Mouse (Mus musculus) fibroblast of lung, adult 2 months (primary cell): Measurements from ENCODE around the gene Pex26.

ENCODE experiments used
- DNase-seq: peaks from one replicate; pipeline ENCODE4 v3.0.0-alpha.2; 2011; ENCODE audit warnings: low read depth

Pex26 gene

DNA sequence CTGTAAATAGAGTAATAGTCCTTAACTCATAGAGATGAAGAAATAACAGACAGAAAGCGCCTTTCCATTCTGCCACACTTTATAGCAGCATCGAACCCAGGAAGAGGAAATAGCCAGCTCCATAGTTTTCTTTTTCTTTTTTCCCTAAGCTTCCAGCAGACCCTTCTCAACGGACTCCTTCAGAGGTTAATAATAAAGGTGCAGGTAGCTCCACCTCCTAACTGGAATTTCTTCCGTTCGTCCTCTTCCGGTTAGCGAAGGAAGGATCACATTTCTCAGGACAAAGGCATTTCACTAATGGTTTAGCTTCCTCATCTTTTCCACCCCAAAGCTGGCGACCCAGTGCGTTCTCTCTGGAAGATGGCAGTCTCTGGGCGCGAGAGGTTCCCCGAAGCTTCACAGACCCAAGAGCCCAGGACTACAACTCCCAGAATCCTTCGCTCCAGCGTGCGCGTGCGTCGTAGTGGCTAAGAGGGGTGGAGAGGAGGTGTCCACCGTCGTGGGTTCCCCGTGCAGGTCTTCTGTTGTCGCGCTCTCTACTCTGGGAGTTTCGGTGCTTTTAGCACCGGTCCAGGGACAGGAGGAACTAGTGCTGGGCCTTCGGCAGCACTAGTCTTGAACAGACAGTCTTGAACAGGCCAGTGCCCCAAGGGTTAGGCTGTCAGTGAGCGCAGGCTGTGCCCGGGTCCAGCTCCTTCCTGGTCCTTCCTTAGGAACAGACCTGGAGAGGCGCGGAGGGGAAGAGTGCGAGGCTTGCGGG is at the start of gene Pex26:
Gene Pex26 (plus strand): TSS at position 254 of the 760 bp plus-strand sequence.
- peak; percentile 79 for DNase-seq

DNA sequence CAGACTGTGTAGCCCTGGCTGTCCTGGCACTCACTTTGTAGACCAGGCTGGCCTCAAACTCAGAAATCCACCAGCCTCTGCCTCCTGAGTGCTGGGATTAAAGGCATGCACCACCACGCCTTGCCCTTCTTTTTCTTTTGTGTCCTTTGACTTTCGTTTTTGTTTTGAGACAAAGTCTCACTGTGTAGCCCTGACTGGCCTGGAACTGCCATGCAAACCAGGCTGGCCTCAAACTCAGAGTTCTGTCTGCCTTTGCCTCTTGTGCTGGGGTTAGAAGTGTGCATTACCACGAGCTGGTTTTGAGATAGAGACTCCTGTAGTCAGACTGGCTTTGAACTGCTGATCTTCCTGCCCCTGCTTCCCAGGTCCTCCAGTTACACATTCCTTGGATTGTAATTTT is 49.2 kb upstream of the Pex26 start:
- no peak for DNase-seq

DNA sequence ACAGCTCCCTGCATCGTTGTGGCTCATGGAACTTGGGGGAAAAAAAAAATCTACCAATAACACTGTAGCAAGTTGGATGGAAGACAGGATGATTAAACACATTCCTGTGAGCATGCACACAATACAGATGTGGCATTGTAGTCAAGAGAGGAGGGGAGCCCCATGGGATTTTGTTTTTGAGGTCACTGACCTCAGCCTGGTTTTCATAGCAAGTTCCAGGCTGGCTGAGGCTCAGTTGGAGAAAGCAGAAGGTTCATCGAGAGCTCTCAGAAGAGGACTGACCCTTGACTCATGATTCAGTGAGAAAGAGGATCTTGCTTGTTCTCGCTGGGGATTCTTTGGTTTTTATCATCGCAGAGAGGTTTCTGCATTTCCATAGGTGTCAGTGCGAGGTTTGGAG is 48.6 kb upstream of the Pex26 start:
- DNase-seq, result no peak

DNA sequence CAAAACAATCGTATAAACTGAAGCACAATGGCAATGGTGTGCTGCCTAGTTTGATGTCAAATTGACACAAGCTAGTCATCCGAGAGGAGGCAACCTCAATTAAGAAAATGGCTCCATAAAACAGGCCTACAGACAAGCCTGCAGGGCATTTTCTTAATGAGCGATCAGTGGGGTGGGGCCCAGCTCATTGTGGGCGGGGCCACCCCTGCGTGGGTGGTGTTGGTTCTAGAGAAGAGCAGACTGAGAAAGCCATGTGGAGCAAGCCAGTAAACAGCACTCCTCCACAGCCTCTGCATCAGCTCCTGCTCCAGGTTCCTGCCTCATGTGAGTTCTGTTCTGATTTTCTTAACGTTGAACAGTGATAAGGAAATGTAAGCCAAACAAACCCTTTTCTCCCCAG is 46.2 kb upstream of the Pex26 start:
- no peak for DNase-seq

DNA sequence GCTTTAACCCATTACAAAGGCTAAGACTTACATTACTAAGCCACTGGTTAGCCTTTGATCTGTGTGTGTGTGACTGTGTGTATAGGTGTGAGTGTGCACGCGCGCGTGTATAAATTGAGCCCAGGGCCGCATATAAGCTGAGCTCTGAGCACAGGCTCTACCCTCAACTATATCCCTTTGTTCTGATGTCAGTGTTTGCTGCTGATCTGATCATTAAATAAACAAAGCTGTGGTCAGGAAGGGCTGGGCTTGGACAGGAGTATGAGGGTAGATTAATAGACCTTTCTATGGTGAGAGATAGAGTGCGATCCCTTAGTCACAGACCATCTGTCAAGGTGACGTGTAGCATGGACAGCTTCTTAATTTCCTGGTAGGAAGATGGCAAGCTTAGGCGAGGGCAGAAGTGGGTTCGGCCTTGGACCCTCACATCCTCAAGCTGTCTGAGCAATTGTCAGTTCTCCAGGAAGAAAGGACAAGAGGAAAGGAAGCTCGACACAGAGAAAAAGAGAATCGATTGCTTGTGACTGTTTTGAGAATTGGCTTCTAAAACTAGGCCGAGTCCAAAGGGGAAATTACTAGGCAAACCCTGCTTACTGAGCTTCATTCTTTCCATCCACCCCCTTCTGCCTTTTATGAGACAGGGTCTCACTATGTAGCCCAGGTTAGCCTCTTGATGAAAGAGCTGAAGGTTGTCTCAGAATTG is 45.0 kb upstream of the Pex26 start:
- no peak for DNase-seq

DNA sequence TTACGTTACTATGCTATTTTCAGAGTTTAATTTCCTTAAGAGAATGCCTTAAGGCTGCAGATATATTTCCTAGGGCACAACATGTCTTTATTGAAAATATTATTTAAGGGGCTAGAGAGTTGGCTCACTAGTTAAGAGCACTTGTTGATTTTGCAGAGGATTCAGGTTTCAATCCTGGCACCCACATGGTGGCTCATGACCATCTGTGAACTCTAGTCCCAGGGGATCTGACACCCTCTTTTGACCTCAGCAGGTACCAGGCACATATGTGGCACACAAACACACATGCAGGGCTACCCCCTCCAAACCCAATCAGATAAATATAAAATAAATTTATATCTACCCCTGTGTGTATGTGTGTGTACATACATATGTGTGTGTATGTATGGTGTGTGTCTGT is 44.2 kb upstream of the Pex26 start:
- no peak for DNase-seq

DNA sequence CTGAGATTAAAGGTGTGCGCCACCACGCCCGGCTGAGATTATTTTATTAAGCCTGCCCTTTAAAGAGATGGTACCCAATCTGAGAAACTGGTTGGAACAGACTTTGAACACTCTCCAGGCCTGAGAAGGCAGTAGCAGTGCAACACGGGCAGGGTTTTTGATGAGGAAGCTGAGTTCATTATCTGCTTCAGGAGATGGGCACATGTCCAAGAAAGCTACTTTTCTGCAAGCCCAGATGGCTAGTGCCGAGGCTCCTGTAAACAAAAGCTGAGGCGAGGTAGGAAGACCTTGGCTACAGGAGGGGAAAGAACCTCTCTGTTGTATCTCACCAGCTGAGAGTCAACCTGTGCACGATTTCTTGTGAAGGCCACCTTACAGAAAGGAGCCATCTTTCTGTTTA is 41.2 kb upstream of the Pex26 start:
- no peak for DNase-seq

DNA sequence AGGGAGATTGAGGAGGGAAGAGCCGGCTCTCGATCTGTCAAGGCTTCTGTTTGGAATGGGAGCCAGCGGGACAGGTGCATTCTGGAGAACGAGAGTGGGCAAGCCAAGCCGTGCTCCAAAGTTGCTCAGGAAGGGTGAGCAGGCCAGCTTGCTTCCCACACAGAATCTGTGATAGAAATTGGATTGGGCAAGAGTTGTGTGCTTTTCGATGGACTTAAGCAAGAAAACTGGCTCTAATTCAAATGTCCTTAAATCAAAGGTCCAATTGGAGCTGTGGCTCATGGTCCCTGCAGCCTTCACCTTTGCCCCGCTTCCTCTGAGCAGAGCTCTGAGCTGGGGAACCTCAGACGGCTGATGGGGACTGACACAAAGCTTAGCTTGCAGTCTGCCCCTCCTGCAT is 40.0 kb upstream of the Pex26 start:
- DNase-seq, result no peak

DNA sequence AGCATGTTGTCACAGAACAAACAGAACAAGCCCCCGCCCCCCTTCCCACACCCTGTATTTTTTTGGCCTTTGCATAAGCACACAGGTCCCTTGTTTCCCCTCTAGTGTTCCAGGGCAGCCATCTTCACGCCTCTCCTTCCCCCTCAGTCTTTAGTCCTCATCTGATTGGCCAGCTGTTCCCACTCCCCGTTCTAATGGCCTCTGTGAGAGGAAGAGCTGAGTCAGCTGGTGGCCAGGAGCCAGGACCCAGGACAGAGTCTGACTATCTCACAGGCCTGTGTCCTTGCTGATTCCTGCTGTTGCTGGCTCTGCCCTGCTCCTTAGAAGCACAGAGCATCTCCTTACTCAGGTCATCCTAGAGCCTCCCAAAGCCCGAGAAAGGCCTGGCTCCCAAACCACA is 39.4 kb upstream of the Pex26 start:
- DNase-seq, result no peak

DNA sequence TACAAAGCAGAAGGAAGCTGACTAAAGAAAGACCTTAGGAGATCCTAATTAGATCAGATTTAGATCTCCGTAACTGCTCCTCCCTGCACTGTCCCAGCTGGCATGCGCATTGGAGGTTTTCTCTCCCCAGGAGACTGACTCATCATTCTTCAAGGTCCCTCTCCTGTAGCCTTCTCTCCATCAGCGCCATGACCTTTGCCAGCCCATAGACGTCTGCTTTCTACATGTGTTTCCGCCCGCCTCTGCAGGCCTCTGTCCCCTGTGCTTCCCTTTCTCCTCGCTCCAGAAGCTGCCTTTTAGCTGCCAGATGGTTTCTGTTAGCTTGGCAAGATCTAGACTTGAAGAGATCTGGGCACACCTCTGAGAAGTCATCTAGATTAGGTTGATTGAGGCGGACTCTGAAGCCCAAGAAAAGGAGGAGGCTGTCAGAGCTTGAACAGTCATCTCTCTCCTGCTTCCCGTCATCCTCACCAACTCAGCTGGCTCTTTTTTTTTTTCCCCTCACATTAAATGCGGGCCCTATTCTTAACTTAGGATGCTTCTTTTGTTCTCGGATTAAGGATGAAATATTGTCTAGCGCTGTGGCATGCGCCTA is 38.4 kb upstream of the Pex26 start:
- DNase-seq, result no peak

DNA sequence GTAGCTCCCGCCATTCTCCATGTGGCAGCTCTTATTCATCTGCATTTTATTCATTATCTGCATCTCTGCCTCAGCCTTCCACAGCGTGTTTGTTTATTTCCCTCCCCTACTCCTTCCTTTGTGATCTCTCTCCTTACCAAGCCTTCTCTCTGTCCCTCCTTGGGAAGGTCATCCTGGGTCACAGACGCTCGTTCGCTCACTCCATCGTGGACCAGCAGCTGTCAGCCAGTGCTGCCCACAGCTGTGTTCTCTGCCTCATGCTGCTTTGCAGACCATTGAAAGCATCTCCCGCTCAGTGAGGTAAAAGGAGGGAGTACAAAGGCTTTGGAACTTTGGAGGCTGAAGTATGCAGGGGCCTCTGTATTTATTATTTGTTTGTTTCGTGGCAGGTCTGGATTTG is 37.6 kb upstream of the Pex26 start:
- DNase-seq, result no peak

DNA sequence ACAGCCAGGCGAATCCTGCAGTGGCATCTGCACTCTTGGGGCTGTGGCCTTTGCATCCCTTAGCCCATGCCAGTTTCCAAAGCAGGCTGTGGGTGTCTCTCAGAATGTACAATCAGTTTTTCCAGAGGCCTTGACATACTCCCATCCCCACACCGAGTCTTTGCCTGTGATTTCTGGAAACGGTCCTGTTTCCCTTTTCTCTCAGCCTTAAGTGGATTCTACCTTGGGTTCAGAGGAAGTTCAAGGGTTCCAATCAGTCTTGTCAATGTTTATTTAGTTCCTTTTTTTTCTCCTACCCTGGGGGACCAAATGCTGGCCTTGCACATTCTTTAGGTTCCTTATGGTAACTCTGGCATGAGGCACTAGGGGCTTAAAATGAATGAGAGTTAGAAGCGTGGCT is 36.7 kb upstream of the Pex26 start:
- DNase-seq, result no peak

DNA sequence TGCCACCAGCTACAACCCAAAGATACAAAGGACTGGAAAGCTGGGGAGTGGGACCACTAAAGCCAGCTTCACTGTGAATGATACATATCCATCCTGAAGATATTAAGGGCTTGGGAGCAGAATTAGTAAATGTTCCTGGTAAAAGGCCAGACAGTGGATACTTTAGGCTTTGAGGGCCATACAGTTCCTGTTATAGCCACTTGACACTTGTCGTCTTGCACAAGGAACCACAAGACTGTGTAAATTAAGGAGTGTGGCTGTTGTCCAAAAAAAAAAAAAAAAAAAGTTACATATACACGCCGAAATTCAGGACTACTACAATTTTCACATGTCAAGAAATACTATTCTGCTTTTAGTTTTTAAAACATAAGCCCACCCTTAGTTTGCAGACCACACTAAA is 35.1 kb upstream of the Pex26 start:
- DNase-seq, result no peak

DNA sequence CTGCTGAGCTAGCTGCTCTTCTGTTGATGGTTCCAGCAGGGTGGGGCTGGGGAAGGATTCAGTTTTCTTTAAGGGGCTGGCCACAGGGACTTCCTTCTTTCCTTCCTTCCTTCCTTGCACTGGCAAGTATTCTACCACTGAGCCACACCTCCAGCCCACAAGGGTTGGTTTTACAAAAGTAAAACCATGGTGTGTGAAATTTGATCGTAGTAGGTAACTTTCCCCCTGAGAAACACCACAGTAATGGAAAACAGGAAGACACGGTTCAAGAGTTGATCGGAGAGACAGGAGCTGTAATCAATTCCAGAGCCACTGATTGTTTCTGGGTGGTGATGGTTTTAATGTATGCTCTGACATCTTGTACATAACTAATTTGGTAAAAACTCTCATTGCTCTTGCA is 34.0 kb upstream of the Pex26 start:
- DNase-seq, result no peak

DNA sequence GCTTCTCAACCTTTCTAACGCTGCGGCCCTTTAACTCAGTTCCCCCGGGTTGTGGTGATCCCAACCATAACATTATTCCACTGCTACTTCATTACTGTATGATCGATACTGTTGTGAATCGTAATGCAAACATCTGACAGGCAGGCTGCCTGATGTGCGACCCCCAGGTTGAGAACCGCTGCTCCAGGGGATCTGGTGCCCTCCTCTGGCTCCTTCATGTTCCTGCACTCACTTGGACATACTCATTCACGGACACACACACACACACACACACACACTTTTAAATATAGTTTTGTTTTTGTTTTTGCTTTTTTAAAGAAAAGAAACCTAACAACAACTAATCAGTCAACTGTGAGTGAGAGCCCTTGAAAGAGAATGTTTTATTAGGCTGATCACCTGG is 33.3 kb upstream of the Pex26 start:
- no peak for DNase-seq

DNA sequence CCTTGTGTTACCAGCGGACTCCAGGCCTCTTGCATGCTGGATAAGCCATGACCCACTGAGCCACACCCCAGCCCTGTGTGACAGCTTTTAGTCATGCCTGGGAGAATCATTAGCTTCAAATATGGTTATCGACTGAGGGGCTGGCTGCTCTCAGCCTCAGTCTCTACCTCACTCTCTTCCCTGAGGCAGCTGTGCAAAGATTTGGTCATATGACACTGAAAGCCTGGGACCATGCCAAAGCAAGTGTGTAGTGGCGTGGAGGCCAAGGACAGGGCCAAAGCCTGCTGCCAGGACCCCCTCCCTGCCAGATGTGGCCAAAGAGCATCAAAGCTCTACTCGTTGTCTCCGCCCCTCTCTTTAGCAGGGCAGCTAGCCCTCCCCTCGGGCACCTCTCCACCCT is 31.7 kb upstream of the Pex26 start:
- DNase-seq, result no peak

DNA sequence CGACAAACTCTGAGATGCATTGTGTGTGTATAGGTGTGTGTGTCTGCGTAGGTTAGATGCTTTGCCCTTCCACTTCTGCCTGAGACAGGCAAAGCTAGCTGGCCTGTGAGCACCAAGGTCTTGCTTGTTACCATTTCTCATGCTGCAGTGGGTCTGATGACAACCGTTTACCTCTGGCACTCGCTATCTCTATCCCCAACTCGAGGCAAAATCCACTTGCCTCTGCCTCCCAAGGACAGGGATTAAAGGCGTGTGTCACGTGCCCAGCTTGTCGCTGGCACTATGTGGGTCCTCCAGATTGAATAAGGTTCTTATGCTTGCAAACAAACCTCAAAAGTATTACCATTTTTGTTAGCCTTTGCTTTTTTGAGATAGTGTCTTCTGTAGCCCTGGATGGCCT is 30.3 kb upstream of the Pex26 start:
- DNase-seq, result no peak

DNA sequence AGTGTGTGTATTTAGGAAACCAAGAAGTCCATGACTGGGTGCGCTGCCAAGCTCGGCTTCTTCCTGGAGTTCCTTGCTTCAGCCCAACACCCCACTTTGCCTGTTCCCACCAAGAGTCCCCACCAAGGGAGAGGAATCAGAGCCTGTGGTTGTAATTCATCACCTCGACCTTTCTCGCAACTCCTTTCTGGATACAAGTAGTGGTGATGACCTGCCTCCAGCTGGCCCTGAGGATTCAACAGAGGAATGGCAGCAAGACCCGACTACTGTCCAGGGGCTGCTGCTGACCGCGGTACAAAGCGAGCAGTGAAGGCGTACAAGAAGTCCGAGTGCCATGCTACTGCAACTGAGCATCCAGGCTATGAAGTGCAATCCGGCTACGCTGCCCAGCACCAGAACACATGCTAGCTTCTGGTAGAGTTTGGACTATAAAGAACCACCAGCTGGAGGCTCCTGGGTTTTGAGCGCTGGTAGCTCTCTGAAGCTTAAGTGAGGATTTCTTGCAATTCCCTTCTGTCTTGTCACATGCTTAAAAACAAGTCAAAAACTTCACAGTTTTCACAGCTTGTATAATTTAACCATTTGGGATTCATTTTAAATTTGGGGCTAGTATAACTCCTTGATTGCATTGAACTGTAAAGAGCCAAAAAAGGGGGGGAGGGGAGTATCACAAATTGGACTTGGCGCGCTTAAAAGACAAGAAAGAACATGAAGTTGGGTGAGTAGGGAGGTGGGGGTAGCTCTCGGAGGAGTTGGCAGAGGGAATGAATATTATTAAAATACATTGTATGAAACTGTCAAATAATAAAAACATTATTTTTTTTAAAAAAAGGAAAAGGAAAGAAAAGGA is 28.8 kb upstream of the Pex26 start:
- DNase-seq, result no peak

DNA sequence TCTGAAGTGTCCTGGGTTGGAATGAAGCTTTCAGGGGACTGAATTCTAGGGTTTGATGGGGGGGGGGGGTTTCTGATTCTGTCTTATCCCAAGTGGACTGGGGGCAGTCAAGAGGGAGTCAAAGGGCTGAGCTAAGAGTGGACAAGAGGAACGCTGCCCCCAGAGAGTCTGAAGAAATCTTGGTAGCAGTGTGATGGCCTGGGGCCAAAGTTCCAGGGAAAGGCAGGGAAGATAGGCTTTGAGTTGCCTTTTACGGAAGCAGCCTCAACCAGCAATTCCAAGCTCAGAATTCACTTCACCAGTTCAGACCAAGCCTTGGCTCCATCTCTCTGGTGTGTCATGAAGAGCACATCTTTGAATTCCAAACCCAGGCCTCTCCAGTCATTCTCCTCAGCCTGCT is 27.4 kb upstream of the Pex26 start:
- no peak for DNase-seq

DNA sequence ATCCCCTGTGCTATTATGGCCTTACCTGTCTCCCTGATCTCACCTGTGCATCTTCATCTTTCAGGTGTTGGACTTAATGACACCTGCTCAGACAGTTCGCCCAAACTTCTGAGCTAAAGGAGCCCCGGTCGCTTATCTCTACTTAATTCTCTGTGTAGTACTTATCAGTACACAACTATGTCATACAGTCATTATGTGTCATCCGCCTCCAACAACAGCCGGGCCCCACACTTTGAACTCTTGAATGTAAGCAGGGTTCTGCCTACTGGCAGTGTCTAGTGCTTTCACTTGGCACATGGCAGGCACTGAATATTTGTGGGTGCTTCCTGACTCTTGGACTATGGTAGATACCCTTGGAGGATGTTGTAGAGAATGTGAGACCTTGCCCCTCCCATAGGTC is 23.9 kb upstream of the Pex26 start:
- no peak for DNase-seq

DNA sequence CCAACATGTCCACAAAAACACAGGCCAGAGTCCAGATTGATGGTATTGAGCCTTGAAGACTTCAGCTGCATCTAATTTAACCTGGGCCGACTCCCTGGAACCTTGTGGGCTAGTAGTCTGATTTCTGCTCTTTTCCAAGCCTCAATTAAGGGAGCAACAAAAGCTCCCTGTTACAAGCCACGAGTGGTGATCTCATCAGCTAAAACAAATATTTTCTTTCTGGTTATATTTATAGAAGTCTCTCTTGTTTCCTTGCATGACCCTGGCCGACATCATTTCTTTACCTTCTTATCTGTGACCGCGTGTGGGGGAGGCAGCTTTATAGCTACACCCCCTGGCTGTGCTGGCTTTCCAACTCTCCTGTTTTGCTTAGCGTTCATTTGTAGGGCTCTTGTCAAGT is 23.3 kb upstream of the Pex26 start:
- peak; percentile 71 for DNase-seq

DNA sequence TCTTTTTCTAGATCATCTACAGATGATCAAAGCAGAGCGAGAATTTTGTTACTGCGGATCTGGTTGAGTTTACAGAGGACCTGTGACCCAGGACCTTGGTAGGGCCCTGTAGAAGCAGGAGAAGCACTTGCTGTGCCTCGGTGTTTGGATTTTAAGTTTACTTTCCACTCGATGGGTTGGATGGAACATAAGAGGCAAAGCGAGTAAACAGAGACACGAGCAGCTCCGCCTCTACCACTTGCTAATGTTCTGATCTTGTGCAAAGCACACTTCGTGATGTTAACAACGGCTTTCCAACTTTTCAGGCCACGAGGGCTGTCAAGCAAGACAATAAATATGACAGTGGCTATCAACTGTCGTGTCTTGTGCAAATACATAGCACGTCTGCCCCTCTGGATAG is 20.9 kb upstream of the Pex26 start:
- DNase-seq, result no peak

DNA sequence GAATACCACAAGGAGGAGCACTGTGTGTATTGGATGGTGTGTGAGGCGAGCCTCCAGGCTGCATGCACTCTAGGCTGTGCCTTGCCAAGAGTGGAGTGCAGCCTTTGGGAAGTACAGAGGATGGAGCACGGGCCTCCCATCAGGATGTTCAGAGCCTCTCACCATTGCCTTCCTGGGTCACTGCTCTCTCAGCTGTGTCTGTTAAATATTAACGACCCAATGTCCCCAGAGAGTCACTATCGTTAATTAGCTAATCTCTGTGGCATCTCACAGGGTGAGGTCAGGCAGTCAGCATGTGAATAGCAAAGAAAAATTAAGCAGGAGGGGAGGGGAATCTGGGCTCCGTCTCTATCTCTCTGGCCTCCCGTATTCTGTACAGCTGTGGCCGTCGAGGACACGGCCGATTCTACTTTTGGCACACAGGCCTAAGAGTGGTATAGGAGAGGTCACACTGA is 17.3 kb upstream of the Pex26 start:
- DNase-seq, result no peak
